Mouse (Mus musculus): ENCODE data around the gene Lrp10.

GRCm38 (mm10) chr14:54443712-54444618 is 20.0 kb upstream of the Lrp10 start:
- TF ChIP-seq CTCF (IDR thresholded peaks at IDR 0.05; ENCODE audit: low read depth) (no peak), EP300 (IDR thresholded peaks at IDR 0.05; ENCODE audit: low read depth) (no peak)

Data from liver, postnatal 0 days (tissue).